Mouse (Mus musculus) lung, embryonic 15.5 days (tissue): Measurements from ENCODE around the gene Gm11992. TPM values are rescaled to one million over a fixed set of nuclear protein-coding genes. Genes with fewer than 3 reads are reported as not detected.

Source experiments
- ATAC-seq: fragments of 200-750 bp; cut with Nextera tagmentation; 2 replicates; pipeline ENCODE4 v1.8.0; 2017; ENCODE audit warnings: moderate number of reproducible peaks, borderline replicate concordance; ENCODE audit not compliant: low FRiP score, low TSS enrichment; ENCODE audit errors: extremely low read depth
- H3K27ac ChIP-seq: fragments of 300-500 bp; sonication (generic); 2 replicates; pipeline ENCODE4 v1.5.1; 2015; ENCODE audit warnings: moderate library complexity, mild to moderate bottlenecking, inconsistent platforms
- H3K27me3 ChIP-seq: fragments of 300-500 bp; sonication (generic); 2 replicates; pipeline ENCODE4 v1.6.1; 2015; ENCODE audit warnings: inconsistent platforms
- H3K36me3 ChIP-seq: fragments of 300-500 bp; sonication (generic); 2 replicates; pipeline ENCODE4 v1.6.1; 2015; ENCODE audit warnings: inconsistent platforms
- H3K4me1 ChIP-seq: fragments of 300-500 bp; sonication (generic); 2 replicates; pipeline ENCODE4 v1.6.1; 2015; ENCODE audit warnings: inconsistent platforms
- H3K4me2 ChIP-seq: fragments of 300-500 bp; sonication (generic); 2 replicates; pipeline ENCODE4 v1.6.1; 2015; ENCODE audit warnings: inconsistent platforms, mild to moderate bottlenecking, moderate library complexity
- H3K4me3 ChIP-seq: fragments of 300-500 bp; sonication (generic); 2 replicates; pipeline ENCODE4 v1.5.1; 2015; ENCODE audit warnings: mild to moderate bottlenecking, inconsistent platforms
- H3K9ac ChIP-seq: fragments of 300-500 bp; sonication (generic); 2 replicates; pipeline ENCODE4 v1.6.1; 2015; ENCODE audit warnings: inconsistent platforms
- H3K9me3 ChIP-seq: fragments of 300-500 bp; sonication (generic); 2 replicates; pipeline ENCODE4 v1.6.1; 2016; ENCODE audit warnings: inconsistent platforms
- WGBS: fragments of 180-500 bp; shearing (Covaris S2); methylation state at CpG from one replicate; pipeline ENCODE4 v1.1.7; 2015; 5-methylcytosine and 5-hydroxymethylcytosine counted together
- polyA plus RNA-seq: library from polyadenylated mRNA; unstranded; fragments of >200 nt; fragmentation: Nextera tagmentation; extraction: Ambion mirVana; gene quantifications from 2 replicates; pipeline ENCODE4 v1.2.1, GENCODE M21; 2015

Gene Gm11992
- 1.7 and 2.3 TPM in 2 replicates for polyA plus RNA-seq

GRCm38 (mm10) chr11:9048011-9048702 is at the start of gene Gm11992:
Gene Gm11992, plus strand, starts transcription at chr11:9048594.
- Histone ChIP-seq H3K36me3 (no peaks in the 10 kb centered on the region), H3K27me3 (peaks cover 21% of the 10 kb centered on the region; the same call in 1 of the 2 replicates), H3K4me2 (peak within 1 kb of the TSS; percentile 98), H3K4me1 (peaks cover 12% of the 10 kb centered on the region), H3K4me3 (peak within 1 kb of the TSS; percentile 52), H3K27ac (no peak within 1 kb of the TSS), H3K9me3 (no peaks in the 10 kb centered on the region), H3K9ac (0 out of 2 replicates have a peak within 1 kb of the TSS, but pooled peaks have one; percentile 34)
- 4% methylated on average over 21 of the region's 21 CpGs for WGBS
- peak; percentile 100 for ATAC-seq

GRCm38 (mm10) chr11:9008761-9009160 is 39.6 kb upstream of the Gm11992 start:
- Histone ChIP-seq H3K36me3 (peaks cover 32% of the 10 kb centered on the region), H3K9ac (no peak overlapping the region), H3K9me3 (no peaks in the 10 kb centered on the region), H3K4me3 (no peak overlapping the region), H3K27ac (no peak overlapping the region), H3K27me3 (no peaks in the 10 kb centered on the region), H3K4me2 (no peak overlapping the region), H3K4me1 (peaks cover 15% of the 10 kb centered on the region)
- no peak for ATAC-seq
- WGBS: 97% methylated on average over 5 of the region's 5 CpGs

- H3K4me3 ChIP-seq: peak overlapping the region; percentile 89
- H3K27ac ChIP-seq: peak overlapping the region; percentile 96
- no peaks in the 10 kb centered on the region for H3K27me3 ChIP-seq
- H3K36me3 ChIP-seq: peaks cover 16% of the 10 kb centered on the region
- peak; percentile 66 for ATAC-seq
- peaks cover 15% of the 10 kb centered on the region for H3K4me1 ChIP-seq
- peak overlapping the region; percentile 94 for H3K9ac ChIP-seq
- WGBS: 0% methylated on average over 7 of the region's 7 CpGs
- H3K4me2 ChIP-seq: peak overlapping the region; percentile 70
- H3K9me3 ChIP-seq: no peaks in the 10 kb centered on the region
These were observed 38.0 kb upstream of the Gm11992 start for GRCm38 (mm10) chr11:9010416-9010815.

- Histone ChIP-seq H3K9me3 (no peaks in the 10 kb centered on the region), H3K4me1 (peaks cover 15% of the 10 kb centered on the region), H3K36me3 (peaks cover 13% of the 10 kb centered on the region), H3K27me3 (no peaks in the 10 kb centered on the region), H3K27ac (peak within 1 kb of the TSS; percentile 96), H3K9ac (peak within 1 kb of the TSS; percentile 94), H3K4me2 (peak within 1 kb of the TSS; percentile 70), H3K4me3 (peak within 1 kb of the TSS; percentile 89)
- ATAC-seq: peak; percentile 97
- WGBS: 1% methylated on average over 43 of the region's 43 CpGs
These were observed 37.5 kb upstream of the Gm11992 start, which contains the start of gene Hus1 for GRCm38 (mm10) chr11:9010853-9011339. Gene Hus1, minus strand, starts transcription at chr11:9011191.

GRCm38 (mm10) chr11:9011348-9011747 is 37.0 kb upstream of the Gm11992 start:
- no peaks in the 10 kb centered on the region for H3K27me3 ChIP-seq
- H3K4me3 ChIP-seq: peak overlapping the region; percentile 89
- peak overlapping the region; percentile 96 for H3K27ac ChIP-seq
- H3K9ac ChIP-seq: peak overlapping the region; percentile 94
- H3K4me1 ChIP-seq: peaks cover 15% of the 10 kb centered on the region
- ATAC-seq: peak; percentile 36; the same call in 1 of the 2 replicates
- WGBS: 2% methylated on average over 3 of the region's 3 CpGs
- peaks cover 9% of the 10 kb centered on the region for H3K36me3 ChIP-seq
- no peaks in the 10 kb centered on the region for H3K9me3 ChIP-seq
- peak overlapping the region; percentile 70 for H3K4me2 ChIP-seq

- H3K27me3 ChIP-seq: no peaks in the 10 kb centered on the region
- H3K4me1 ChIP-seq: peaks cover 7% of the 10 kb centered on the region
- no peak overlapping the region for H3K9ac ChIP-seq
- ATAC-seq: no peak
- 65% methylated on average over 3 of the region's 3 CpGs for WGBS
- H3K36me3 ChIP-seq: no peaks in the 10 kb centered on the region
- no peaks in the 10 kb centered on the region for H3K9me3 ChIP-seq
- H3K4me2 ChIP-seq: no peak overlapping the region
- H3K4me3 ChIP-seq: no peak overlapping the region
- H3K27ac ChIP-seq: no peak overlapping the region
These were observed 33.7 kb upstream of the Gm11992 start for GRCm38 (mm10) chr11:9014740-9015139.

GRCm38 (mm10) chr11:9018491-9019267 is 29.7 kb upstream of the Gm11992 start:
- H3K9me3 ChIP-seq: no peaks in the 10 kb centered on the region
- H3K27ac ChIP-seq: no peak overlapping the region
- H3K9ac ChIP-seq: no peak overlapping the region
- no peaks in the 10 kb centered on the region for H3K36me3 ChIP-seq
- H3K4me1 ChIP-seq: no peaks in the 10 kb centered on the region
- no peak for ATAC-seq
- 63% methylated on average over 6 of the region's 6 CpGs for WGBS
- H3K4me2 ChIP-seq: no peak overlapping the region
- no peak overlapping the region for H3K4me3 ChIP-seq
- no peaks in the 10 kb centered on the region for H3K27me3 ChIP-seq

- Histone ChIP-seq H3K4me2 (no peak overlapping the region), H3K36me3 (no peaks in the 10 kb centered on the region), H3K9ac (no peak overlapping the region), H3K9me3 (no peaks in the 10 kb centered on the region), H3K4me3 (no peak overlapping the region), H3K4me1 (no peaks in the 10 kb centered on the region), H3K27ac (no peak overlapping the region), H3K27me3 (no peaks in the 10 kb centered on the region)
- WGBS: 61% methylated on average over 5 of the region's 5 CpGs
- ATAC-seq: no peak
These were observed 28.2 kb upstream of the Gm11992 start for GRCm38 (mm10) chr11:9020207-9020606.

- H3K27ac ChIP-seq: no peak overlapping the region
- no peaks in the 10 kb centered on the region for H3K4me1 ChIP-seq
- WGBS: 64% methylated on average over 7 of the region's 7 CpGs
- H3K36me3 ChIP-seq: no peaks in the 10 kb centered on the region
- no peaks in the 10 kb centered on the region for H3K27me3 ChIP-seq
- H3K9ac ChIP-seq: no peak overlapping the region
- no peaks in the 10 kb centered on the region for H3K9me3 ChIP-seq
- no peak overlapping the region for H3K4me2 ChIP-seq
- no peak for ATAC-seq
- H3K4me3 ChIP-seq: no peak overlapping the region
These were observed 23.6 kb upstream of the Gm11992 start for GRCm38 (mm10) chr11:9024782-9025181.

GRCm38 (mm10) chr11:9025211-9025610 is 23.2 kb upstream of the Gm11992 start:
- H3K27ac ChIP-seq: no peak overlapping the region
- no peaks in the 10 kb centered on the region for H3K9me3 ChIP-seq
- H3K27me3 ChIP-seq: no peaks in the 10 kb centered on the region
- H3K4me3 ChIP-seq: no peak overlapping the region
- no peaks in the 10 kb centered on the region for H3K4me1 ChIP-seq
- ATAC-seq: no peak
- no peak overlapping the region for H3K9ac ChIP-seq
- no peaks in the 10 kb centered on the region for H3K36me3 ChIP-seq
- WGBS: 64% methylated on average over 3 of the region's 3 CpGs
- no peak overlapping the region for H3K4me2 ChIP-seq

- no peak for ATAC-seq
- H3K27ac ChIP-seq: no peak overlapping the region
- WGBS: 80% methylated on average over 2 of the region's 2 CpGs
These were observed 16.9 kb upstream of the Gm11992 start for GRCm38 (mm10) chr11:9031530-9031929.

GRCm38 (mm10) chr11:9046546-9046945 is 1.8 kb upstream of the Gm11992 start:
- Histone ChIP-seq H3K4me2 (no peak overlapping the region), H3K27me3 (peaks cover 21% of the 10 kb centered on the region; the same call in 1 of the 2 replicates), H3K9me3 (no peaks in the 10 kb centered on the region), H3K9ac (no peak overlapping the region), H3K4me3 (no peak overlapping the region), H3K4me1 (peaks cover 12% of the 10 kb centered on the region), H3K36me3 (no peaks in the 10 kb centered on the region), H3K27ac (no peak overlapping the region)
- WGBS: 77% methylated on average over 2 of the region's 2 CpGs
- ATAC-seq: no peak

More at GRCm38 (mm10) chr11:9031530-9031929, 16.9 kb upstream of the Gm11992 start:
- H3K27me3 ChIP-seq: no peaks in the 10 kb centered on the region
- H3K4me3 ChIP-seq: no peak overlapping the region
- H3K9ac ChIP-seq: no peak overlapping the region
- H3K36me3 ChIP-seq: no peaks in the 10 kb centered on the region
- H3K4me2 ChIP-seq: no peak overlapping the region
- no peaks in the 10 kb centered on the region for H3K4me1 ChIP-seq
- no peaks in the 10 kb centered on the region for H3K9me3 ChIP-seq
